Mouse (Mus musculus) CH12F3 (cell line): ENCODE data around the gene Kcnn4.
"Not testable (repeated sequence)": the region's sequence is repeated elsewhere in the genome, so short reads cannot be mapped to it uniquely, and the experiment has no call there.

Experiments
- in situ Hi-C: fragments of 300-500 bp; cut with MboI; formaldehyde crosslinking; loops from 2 replicates; pipeline ENCODE4 v1.14.3; 2020; ENCODE audit warnings: low sequenced_read_pairs

Kcnn4 gene

GRCm38 (mm10) chr7:24389516-24390187 lies 19.6 kb downstream of the Kcnn4 start:
- in situ Hi-C loops, result no loop called here

- in situ Hi-C loops, result no loop called here
These were observed 20.4 kb downstream of the Kcnn4 start for GRCm38 (mm10) chr7:24390512-24390911.

DNA sequence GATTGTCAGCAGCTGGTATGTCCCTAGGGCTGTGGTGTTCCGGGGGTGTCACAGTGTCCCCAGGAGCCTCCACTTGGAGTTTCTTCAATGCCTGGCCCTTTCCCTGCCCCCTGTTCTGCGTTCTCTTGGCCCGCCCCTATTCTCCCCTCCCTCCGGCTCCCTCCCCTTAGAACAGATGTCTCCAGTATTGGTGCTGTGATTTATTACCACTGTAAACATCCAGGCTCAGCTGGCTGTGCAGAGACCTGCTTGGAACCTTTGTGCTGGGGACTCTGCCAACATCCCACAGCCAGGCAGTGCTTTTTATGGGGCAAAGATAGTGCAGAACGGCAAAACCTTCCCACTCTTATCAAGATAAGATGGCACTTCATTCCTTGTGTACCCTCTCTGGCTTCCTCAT lies 21.0 kb downstream of the Kcnn4 start:
- in situ Hi-C loops, result no loop called here

DNA sequence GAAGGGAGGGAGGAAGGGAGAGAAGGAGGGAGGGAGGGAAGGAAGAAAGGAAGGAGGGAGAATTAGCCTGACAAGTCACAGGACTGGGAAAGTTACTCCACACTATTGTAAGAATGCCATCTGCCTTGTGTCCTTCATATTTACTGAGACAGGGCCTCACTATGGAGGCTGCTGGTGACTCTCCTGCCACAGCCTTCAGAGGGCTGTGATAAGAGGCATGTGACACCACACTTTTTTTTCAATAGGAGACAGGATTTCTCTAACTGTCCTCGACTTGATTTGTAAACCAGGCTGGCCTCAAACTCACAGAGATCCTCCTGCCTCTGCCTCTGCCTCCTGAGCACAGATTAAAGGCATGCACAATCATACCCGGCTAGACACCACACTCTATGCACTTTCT lies 21.6 kb downstream of the Kcnn4 start:
- in situ Hi-C loops, result no loop called here

GRCm38 (mm10) chr7:24394054-24394453 lies 24.0 kb downstream of the Kcnn4 start:
- in situ Hi-C loops, result no loop called here

DNA sequence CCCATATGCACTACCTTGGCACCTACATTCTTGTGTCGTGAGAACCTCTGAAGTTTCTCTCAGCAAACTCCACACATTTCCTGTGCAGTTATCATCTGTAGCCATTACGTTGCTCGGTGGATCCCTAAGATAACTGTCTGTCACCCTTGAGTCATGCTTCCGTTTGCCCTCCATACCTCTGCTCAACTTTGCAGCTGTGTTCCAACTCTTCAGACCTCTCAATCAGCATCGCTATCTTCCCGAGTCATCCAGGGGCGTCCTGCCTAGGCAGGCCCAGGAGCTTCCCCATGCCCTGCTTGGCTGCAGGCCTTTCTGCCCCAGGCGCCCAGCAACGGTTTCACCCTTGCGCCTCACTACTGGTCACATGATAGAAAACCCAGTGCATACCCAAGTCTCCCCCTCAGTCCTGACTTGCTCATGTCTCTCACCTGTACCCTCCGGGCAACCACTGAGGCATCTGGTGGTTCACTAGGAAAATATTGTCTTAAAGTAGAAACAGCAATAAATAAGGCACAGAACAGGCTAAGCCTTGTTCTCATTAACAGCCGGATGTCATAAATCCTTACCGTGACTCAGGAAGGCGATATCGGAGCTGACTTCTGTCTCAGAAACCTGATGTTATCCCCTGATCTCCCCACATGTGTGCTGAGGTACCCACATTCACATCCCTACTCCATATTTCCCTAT lies 24.6 kb downstream of the Kcnn4 start:
- in situ Hi-C loops, result no loop called here

DNA sequence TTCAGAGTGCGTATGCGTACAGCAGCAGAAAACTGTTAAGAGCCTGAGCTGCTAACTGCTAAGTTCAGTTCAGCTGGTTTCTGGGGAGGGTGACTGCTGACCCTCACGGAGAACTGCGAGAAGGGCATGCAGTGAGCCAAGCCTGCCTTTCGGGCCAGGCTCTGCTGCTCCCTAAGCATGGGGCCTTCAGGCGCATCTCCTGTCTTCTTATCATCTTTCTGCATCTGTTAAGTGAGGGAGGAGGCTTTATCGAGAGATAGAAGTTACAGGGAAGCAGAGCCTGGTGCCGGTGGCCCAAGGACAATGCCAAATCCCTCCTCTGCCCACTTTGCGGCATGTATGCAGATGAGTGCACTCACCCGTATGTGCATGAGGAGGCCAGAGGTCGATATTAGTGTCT lies 26.8 kb downstream of the Kcnn4 start:
- in situ Hi-C loops, result no loop called here

GRCm38 (mm10) chr7:24398364-24398913 lies 28.4 kb downstream of the Kcnn4 start:
- in situ Hi-C loops, result no loop called here

DNA sequence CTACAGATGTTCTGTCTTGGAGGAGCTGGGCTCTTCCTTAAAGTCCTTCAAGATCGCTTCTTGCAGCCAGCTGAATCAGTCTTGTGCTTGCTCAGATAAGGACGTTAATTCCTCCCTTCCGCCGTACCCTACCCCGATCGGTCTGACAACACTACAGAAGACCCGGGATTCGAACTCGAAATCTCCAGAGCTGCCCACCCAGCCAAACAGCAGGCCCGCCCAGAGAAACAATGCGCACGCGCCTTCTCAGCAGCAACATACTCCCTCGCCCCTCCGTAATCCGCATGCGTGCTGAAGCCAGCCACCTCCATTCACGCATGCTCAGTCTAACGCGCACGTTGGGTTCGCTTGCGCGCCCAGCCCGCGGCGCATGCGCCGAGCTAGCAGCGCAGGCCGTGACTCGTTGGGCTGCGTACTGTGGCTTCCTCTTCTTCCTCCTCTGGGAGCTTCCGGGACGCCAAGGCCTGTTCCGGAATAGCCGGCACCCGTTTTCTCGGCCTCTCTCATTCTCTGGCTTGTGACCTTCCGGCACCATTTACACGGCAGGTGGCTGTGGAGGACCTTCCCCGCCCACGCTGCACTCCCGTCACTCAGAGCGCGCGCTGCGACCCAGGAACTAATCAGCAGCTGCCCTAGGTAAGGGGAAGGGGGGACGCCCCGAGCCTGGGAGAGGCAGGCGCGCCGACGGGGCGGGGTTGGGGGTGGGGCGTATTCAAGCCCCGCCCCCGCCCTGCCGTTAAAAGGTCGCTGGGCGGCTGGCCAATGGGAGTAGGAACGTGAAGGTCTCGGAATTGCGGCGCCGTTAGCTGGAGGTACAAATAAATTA lies 29.4 kb downstream of the Kcnn4 start, which contains the start of gene Smg9:
Gene Smg9, plus strand, starts transcription at position 364 of the 826 bp plus-strand sequence.
- in situ Hi-C loops, result no loop called here

- in situ Hi-C loops, result no loop called here
These were observed 30.0 kb downstream of the Kcnn4 start for GRCm38 (mm10) chr7:24400082-24400452.

DNA sequence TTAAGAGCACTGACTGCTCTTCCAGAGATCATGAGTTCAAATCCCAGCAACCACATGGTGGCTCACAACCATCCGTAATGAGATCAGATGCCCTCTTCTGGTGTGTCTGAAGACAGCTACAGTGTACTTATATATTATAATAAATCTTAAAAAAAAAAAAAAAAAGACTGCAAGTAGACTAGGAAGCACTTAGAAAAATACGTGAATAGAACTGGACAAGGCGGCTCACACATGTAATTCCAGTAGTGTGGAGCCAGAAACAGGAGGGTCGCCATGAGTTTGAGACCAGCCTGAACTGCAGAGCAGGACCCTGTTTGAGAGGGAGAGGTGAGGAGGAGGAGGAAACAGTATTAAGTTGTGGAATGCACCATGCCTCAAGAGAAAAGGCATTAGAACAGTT lies 30.4 kb downstream of the Kcnn4 start:
- in situ Hi-C loops, result not testable (repeated sequence)

GRCm38 (mm10) chr7:24402851-24403250 lies 32.8 kb downstream of the Kcnn4 start:
- in situ Hi-C loops, result no loop called here

- in situ Hi-C loops, result no loop called here
These were observed 35.6 kb downstream of the Kcnn4 start for GRCm38 (mm10) chr7:24405649-24406048.

DNA sequence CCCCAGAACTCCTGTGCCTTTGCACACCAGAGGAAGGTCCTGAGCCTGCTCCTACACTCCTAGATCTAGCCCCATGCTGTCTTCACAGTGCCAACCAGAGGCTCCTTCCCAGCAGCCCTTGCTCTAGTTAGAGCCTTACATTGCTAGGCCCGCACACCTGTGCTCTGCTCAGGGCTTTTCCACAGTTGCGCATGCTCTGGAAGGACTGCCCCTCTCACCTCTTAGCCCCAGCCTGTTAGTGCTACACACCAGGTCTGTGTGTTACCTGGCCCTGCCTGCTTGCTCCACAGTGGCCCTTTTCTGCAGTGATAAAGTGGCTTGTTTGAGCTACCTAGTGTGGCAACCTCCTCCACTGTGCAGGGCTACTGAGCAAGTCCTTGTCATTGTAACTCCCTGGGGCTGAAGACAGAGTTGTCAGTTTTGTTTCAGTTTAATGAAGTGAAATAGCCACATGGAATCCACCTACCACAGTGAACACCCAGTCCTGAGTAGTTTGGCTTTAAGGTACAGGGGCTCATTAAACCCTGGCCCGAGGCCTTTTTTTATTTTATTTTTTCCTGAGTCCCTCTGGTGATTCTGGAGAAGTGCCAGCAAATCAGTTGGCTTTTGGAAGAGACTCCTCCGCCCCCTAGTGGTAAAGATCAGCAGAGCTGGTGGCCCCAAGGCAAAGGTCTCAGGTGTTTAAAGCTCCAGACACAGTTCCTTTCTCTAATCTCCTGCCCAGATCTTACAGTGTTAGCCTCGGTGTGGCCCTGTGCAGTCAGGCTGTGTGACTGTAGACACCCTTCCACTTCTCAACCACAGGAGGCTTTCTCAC lies 36.7 kb downstream of the Kcnn4 start:
- in situ Hi-C loops, result no loop called here

DNA sequence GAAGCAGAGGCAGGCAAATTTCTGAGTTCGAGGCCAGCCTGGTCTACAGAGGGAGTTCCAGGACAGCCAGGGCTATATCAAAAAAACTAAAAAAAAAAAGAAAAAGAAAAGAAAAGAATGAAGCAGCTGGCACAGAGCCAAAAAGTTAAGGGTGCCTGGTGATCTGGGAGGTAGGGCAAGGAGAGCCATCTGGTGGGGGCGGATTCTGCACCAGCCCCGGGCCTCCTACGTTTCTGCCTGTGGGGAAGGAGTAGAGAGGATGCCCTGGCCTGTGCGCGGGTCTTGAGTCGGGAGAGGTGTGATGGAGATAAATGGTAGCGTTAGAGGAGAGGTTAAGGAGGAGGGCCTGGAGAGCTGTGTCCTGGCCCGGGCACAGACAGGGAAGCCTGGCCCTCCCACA lies 38.1 kb downstream of the Kcnn4 start:
- in situ Hi-C loops, result no loop called here

DNA sequence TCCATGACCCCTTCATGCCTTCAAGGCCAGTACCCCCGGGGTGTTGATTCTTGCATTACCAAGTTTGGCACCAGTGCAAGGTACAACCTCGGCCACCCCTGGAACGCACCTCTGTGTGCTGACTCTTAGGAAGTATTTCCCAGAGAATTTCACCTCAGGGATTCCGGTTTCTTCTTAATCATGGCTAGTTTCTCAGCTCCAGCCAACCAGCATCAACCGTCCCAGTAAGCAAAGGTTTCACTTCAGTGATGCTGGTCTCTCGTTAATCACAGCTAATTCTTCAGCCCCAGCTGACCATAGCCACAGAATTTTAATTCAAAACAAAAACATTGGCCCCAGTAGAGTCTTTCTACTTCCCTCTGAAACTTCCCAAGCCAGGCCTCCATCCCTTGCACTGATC lies 40.1 kb downstream of the Kcnn4 start:
- in situ Hi-C loops, result no loop called here

GRCm38 (mm10) chr7:24410831-24411230 lies 40.8 kb downstream of the Kcnn4 start:
- in situ Hi-C loops, result no loop called here

DNA sequence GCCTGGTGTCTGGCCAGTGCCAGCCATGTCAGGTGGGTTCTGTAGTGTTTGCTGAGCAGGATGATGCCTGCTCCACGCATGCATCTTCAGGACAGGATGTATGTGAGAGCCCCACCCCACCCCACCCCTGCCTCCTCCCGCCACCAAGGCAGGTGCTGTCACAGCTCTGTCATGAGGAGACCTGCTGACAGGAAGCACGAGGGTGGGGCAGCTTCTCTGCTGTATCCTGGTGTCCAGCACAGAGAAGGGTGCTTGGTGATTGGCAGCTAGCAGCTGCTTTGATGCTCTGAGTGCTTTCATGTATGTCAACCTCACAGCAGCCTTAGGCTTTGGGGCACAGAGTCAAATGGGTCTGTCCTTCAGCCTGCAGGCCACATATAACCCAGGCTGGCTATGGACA lies 43.6 kb downstream of the Kcnn4 start:
- in situ Hi-C loops, result no loop called here

GRCm38 (mm10) chr7:24415261-24415660 lies 45.2 kb downstream of the Kcnn4 start:
- in situ Hi-C loops, result no loop called here

DNA sequence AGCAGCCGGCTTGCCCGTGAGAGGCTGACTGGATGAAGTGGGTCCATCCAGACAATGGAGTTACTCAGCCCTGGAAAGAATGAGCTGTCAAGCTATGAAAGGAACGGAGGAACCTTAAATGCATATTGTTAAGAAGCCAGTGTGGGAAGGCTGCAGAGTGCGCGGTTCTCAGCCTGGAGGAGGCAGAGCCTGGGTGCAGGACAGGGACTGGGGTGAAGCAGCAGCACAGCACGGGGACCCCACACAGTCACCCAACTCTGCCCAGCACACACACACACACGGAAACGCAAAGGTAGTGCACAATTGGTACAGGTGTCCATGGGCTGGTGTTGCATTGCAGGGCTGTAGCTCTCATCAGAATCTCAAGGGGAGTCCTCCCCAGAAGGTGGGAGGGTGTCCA lies 49.5 kb downstream of the Kcnn4 start:
- in situ Hi-C loops, result no loop called here

GRCm38 (mm10) chr7:24421648-24422047 lies 51.6 kb downstream of the Kcnn4 start:
- in situ Hi-C loops, result no loop called here
